Mouse (Mus musculus): ENCODE results near the gene Stx8. TPM values are rescaled to one million over a fixed set of nuclear protein-coding genes. Genes with fewer than 3 reads are reported as not detected.
A peak's percentile ranks its signal among the peaks of the same experiment; 100 is the strongest.

Gene Stx8
- total RNA-seq, 2 experiments from 2014 or later = 21.7 to 35.7 TPM

DNA sequence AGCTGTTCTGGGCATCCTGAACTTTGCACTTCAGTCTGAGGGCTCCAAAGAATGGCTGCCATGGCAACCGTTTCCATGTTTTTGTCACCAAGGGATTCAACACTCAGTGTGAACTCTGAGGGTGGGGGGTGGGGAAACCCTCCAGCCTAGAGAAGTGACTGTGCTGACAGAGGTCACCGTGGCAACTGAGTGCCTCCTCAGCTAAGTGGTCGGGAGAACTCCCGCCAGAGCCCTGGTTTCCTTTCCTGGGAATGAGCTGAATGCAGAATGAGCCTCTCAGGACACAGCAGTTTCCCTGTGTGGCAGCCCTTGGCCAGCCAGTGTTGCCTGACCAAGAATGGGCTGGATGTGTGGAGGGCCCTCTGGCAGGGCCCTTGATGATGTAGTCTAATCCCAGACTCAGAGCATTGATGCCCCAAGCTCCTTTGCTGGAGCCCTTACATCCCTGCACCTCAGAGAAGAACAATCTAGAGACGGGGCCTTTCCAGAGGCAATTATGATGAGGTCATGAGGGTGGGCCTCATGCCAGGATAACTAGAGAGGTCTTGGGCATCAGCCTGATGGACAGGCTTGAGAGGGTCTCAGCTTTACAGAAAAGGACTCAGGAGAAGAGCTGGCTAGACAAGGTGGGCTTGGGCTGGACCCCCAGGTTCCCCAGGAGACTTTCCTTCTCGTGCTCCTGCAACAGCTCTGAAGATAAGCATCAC, 249.4 kb downstream of the Stx8 start:
- no peak for ATAC-seq (replicated peaks; ENCODE audit: poor library complexity)

GRCm38 (mm10) chr11:68216041-68216440, 250.0 kb downstream of the Stx8 start:
- ATAC-seq (replicated peaks; ENCODE audit: poor library complexity) = no peak

DNA sequence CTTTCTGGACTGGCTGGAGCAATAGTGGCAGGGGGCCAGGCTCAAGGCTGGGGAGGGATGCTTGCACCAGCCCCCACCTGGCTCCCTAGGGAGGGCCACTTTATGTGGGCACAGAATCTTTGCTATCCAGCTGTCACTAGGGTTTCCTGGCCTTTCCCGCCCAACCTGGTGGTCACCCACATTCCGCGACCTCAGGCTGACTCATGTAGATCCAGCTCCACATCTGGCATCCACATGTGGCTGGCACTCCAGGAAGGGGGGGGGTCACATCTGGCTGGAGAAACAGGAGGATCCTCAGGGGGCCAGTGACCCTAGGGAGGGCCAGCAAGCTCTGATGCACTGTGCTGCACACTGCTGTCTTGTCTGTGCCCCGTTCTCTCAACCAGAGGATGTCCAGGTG, 254.7 kb downstream of the Stx8 start:
- ATAC-seq (replicated peaks; ENCODE audit: poor library complexity) = no peak

DNA sequence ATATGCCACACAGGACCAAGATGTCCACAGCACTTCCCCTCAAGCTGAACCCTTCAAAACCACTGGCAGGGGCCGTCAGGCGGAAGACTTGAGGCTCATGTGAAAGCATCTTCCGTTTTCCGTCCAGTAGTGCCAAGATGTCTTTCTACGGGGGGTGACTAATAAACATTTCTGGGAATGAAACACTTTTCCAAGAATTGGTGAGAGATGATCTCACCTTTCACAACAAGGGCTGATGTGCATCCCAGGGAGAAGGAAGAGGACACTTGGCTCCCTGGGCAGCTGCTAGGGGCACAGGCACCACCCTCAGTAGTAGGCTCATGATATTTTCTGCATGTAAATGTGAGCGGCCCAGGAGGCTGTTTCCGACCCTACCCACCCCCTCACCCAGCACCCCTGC, 256.2 kb downstream of the Stx8 start:
- no peak for ATAC-seq (replicated peaks; ENCODE audit: poor library complexity)

GRCm38 (mm10) chr11:68223143-68223542, 257.1 kb downstream of the Stx8 start:
- no peak for ATAC-seq (replicated peaks; ENCODE audit: poor library complexity)

- ATAC-seq (replicated peaks; ENCODE audit: poor library complexity) = no peak
Measured at GRCm38 (mm10) chr11:68226654-68227057, 260.7 kb downstream of the Stx8 start.

GRCm38 (mm10) chr11:68227837-68228236, 261.8 kb downstream of the Stx8 start:
- no peak for ATAC-seq (replicated peaks; ENCODE audit: poor library complexity)

DNA sequence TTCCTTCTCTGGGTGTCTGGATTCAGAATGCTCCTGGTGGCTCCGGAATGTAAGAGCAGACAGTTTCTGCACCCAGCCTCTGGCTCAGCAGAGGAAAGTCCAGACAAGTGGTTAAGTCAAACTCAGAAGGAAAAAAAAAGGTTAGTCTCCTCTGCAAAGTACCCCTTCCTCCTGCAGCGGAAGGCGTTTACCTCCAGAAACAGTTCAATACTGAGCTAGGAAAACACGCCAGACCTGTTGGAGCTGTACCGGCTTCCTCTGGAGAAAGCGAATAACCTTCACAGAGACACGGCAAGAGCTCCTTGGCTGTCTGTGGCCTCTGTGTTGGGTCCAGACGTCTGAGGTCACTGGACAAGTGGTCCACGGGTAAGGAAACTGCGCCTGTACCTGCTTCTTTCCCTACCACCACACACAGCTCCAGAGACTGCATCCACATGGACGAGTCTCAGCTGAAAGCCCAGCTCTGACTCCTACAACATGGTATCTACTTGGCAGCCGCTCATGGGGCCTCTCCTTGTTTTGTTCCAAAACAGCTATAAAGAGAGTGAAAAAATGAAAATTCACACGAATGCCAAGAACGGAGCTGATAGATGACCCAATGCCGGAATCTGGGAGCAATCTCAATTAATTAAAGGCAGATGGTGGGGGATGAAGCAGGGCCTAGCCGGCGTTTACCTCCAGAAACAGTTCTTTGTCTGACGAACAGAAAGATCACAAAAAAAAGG, 263.1 kb downstream of the Stx8 start:
- no peak for ATAC-seq (replicated peaks; ENCODE audit: poor library complexity)

- ATAC-seq (replicated peaks; ENCODE audit: poor library complexity) = no peak
Measured at GRCm38 (mm10) chr11:68231558-68231957, 265.6 kb downstream of the Stx8 start.

DNA sequence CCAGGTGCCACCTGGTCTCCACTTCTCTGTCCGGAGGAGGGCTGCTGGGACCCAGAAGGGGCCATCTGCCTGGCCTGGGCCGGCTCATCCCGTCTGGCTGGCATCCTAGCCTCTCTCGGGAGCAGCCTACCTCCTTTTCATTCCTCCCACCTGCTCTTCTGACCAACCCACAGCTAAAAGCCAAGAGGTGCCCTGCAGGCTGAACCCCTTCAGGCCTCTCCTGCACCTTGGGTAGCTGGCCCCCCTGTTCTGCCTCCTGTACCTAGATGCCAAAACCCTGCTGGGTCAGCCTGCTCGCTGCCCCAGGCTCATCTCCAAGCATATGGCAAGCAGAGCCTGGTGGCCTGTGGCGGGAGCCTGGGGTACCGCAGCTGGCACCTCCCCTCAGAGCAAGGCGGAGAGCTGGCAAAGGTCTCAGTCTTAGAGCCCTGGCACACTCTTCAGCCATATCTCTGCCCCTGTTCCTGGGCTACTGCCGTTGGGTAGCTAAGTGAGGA, 267.5 kb downstream of the Stx8 start:
- no peak for ATAC-seq (replicated peaks; ENCODE audit: poor library complexity)

DNA sequence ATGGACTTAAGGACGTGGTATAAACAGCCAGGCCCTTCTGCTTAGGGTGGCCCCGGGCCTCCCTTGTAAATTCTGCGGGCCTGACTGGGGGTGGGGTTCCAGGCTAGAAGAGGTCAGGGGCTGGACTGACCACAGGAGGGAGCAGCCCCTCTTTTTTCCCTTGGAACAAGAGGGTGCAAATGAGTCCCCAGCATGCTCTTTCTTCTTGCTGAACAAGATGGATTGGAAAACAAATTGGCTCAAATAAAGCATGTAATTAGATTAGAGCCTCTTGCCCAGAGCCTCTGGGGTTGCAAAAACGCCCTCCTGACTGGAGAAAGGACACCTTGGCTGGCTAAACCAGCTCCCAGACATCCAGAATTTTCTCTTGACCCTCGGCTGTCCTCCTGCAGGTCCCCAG, 273.8 kb downstream of the Stx8 start:
- no peak for ATAC-seq (replicated peaks; ENCODE audit: poor library complexity)

DNA sequence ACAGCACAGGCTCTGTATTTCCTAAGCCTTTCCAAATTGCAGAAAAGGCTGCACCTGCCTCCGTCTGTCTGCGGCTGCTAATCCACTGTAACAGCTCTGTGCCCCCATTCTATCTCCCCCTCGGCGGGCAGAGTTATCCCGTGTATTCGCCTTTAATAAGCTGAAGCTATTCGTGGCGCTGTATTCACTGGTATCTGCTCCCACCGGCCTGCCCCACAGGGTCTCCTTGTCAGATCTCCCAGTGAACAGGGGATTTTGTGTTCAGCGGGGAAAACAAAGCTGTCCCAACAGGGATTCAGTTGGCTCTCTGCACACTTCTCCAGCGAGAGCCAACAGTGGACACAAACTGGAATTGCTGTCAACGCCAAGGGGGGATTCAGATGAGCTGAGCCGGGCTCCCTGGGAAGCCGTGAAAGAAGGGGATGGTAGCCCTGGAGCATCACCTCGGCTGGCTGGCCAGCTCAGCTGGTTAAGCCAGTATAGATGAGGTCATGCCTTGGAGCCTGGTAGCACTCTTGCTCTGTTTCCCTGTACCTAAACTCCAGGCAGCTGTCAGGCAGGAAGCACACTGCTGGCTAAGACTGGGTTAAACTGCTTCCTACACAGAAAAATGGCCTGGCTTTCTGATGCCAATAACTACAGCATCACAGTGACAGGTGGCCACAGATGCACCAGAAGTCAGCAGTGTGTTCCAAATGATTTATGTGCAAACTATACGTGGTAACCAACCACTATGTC, 278.4 kb downstream of the Stx8 start:
- ATAC-seq (replicated peaks; ENCODE audit: poor library complexity) = no peak

GRCm38 (mm10) chr11:68244992-68245261, 278.9 kb downstream of the Stx8 start:
- ATAC-seq (replicated peaks; ENCODE audit: poor library complexity) = no peak

- ATAC-seq (replicated peaks; ENCODE audit: poor library complexity) = no peak
Measured at GRCm38 (mm10) chr11:68247897-68248296, 281.9 kb downstream of the Stx8 start.

DNA sequence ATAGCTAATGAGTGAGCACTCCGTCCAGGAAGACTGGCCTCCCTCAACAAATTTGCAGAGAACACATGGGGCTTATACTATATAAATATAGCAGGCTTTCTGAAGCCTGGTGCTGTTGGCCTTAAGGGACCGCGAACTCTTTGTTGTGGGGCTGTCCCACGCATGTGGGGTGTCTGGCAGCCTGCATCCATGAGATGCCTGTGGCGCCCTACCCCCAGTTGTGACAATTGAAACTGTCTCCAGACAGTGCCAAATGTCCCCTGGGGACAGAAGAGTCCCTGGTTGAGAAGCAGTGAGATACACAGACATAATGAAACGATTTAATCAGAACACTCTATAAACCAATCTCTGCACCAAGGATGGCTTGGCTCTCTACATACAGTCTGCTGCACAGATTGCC, 284.1 kb downstream of the Stx8 start:
- ATAC-seq (replicated peaks; ENCODE audit: poor library complexity) = no peak

- ATAC-seq (replicated peaks; ENCODE audit: poor library complexity) = peak; percentile 37; the same call in 1 of the 2 replicates
Measured at GRCm38 (mm10) chr11:68253531-68253930, 287.5 kb downstream of the Stx8 start.

Other genes with a start within 250 kb of the Stx8 start
- not detected in 2 replicates for gene Glp2r, start 195.0 kb upstream of the Stx8 start, total RNA-seq (2015)
- not detected in 2 replicates for gene Glp2r, start 195.0 kb upstream of the Stx8 start, total RNA-seq (2017)
- gene Gsg1l2, start 191.6 kb upstream of the Stx8 start, total RNA-seq (2015) = not detected in 2 replicates
- not detected in 2 replicates for gene Gsg1l2, start 191.6 kb upstream of the Stx8 start, total RNA-seq (2017)
- 0.66 TPM in 1 of 2 replicates, not detected in the other for gene Dhrs7c, start 168.0 kb upstream of the Stx8 start, total RNA-seq (2015)
- not detected in 2 replicates for gene Dhrs7c, start 168.0 kb upstream of the Stx8 start, total RNA-seq (2017)
- gene Usp43, start 44.0 kb upstream of the Stx8 start, total RNA-seq (2015) = not detected in 2 replicates
- gene Usp43, start 44.0 kb upstream of the Stx8 start, total RNA-seq (2017) = not detected in 2 replicates
- gene Cfap52, start 542 bp upstream of the Stx8 start, total RNA-seq (2015) = not detected in 2 replicates
- not detected in 2 replicates for gene Cfap52, start 542 bp upstream of the Stx8 start, total RNA-seq (2017)

Measured in megakaryocyte progenitor cell, adult 5-6 weeks (primary cell).